Mouse (Mus musculus): ENCODE measurements around the gene Hdac7. TPM values are rescaled to one million over a fixed set of nuclear protein-coding genes. Genes with fewer than 3 reads are reported as not detected.
A peak's percentile ranks its signal among the peaks of the same experiment; 100 is the strongest.

Gene Hdac7
- polyA plus RNA-seq, 1 experiment from 2014 or later, result 5.3 TPM

GRCm38 (mm10) chr15:97868985-97869384 is 24.7 kb upstream of the Hdac7 start:
- no peak overlapping the region for H3K4me3 ChIP-seq (ENCODE audit: low read depth, low read length)
- H3K4me1 ChIP-seq (ENCODE audit: insufficient read depth), result no peaks in the 10 kb centered on the region
- H3K4me2 ChIP-seq (ENCODE audit: low read depth, low read length), result no peak overlapping the region
- no peak for DNase-seq
- no peaks in the 10 kb centered on the region for H3K27me3 ChIP-seq (ENCODE audit: insufficient read depth, low read length)
- no peak for ATAC-seq
- H3K36me3 ChIP-seq (replicated peaks; ENCODE audit: insufficient read depth, low read length), result no peaks in the 10 kb centered on the region
- TF ChIP-seq CTCF (IDR thresholded peaks at IDR 0.05; ENCODE audit: low read depth) (no peak), EP300 (IDR thresholded peaks at IDR 0.05; ENCODE audit: low read depth) (no peak)
- H3K9me3 ChIP-seq (ENCODE audit: low read length), result peaks cover 3% of the 10 kb centered on the region; the same call in 1 of the 2 replicates
- H3K27ac ChIP-seq (ENCODE audit: low read depth), result no peak overlapping the region
- 57% methylated on average over 6 of the region's 6 CpGs for WGBS (ENCODE audit: insufficient replicate concordance)
- no peak overlapping the region for H3K9ac ChIP-seq (replicated peaks)

- Histone ChIP-seq H3K27ac (ENCODE audit: low read depth) (no peak overlapping the region), H3K4me3 (ENCODE audit: low read depth, low read length) (no peak overlapping the region), H3K4me2 (ENCODE audit: low read depth, low read length) (no peak overlapping the region), H3K36me3 (replicated peaks; ENCODE audit: insufficient read depth, low read length) (no peaks in the 10 kb centered on the region), H3K27me3 (ENCODE audit: insufficient read depth, low read length) (no peaks in the 10 kb centered on the region), H3K4me1 (ENCODE audit: insufficient read depth) (no peaks in the 10 kb centered on the region), H3K9me3 (ENCODE audit: low read length) (peaks cover 3% of the 10 kb centered on the region; the same call in 1 of the 2 replicates), H3K9ac (replicated peaks) (no peak overlapping the region)
- TF ChIP-seq CTCF (IDR thresholded peaks at IDR 0.05; ENCODE audit: low read depth), result peak; percentile 58
- no peak for TF ChIP-seq EP300 (IDR thresholded peaks at IDR 0.05; ENCODE audit: low read depth)
- WGBS (ENCODE audit: insufficient replicate concordance), result 90% methylated on average over 2 of the region's 2 CpGs
- DNase-seq (no peak), ATAC-seq (no peak)
Measured at GRCm38 (mm10) chr15:97865988-97866387, 21.7 kb upstream of the Hdac7 start.

GRCm38 (mm10) chr15:97865175-97865574 is 20.9 kb upstream of the Hdac7 start:
- WGBS (ENCODE audit: insufficient replicate concordance), result 34% methylated on average over 6 of the region's 6 CpGs
- TF ChIP-seq EP300 (IDR thresholded peaks at IDR 0.05; ENCODE audit: low read depth), result peak; percentile 47; the same call in 1 of the 2 replicates
- no peak for TF ChIP-seq CTCF (IDR thresholded peaks at IDR 0.05; ENCODE audit: low read depth)
- DNase-seq (no peak), ATAC-seq (peak; percentile 41; the same call in 1 of the 2 replicates)
- H3K36me3 ChIP-seq (replicated peaks; ENCODE audit: insufficient read depth, low read length), result no peaks in the 10 kb centered on the region
- no peaks in the 10 kb centered on the region for H3K27me3 ChIP-seq (ENCODE audit: insufficient read depth, low read length)
- no peak overlapping the region for H3K4me2 ChIP-seq (ENCODE audit: low read depth, low read length)
- H3K9me3 ChIP-seq (ENCODE audit: low read length), result peaks cover 3% of the 10 kb centered on the region; the same call in 1 of the 2 replicates
- H3K4me1 ChIP-seq (ENCODE audit: insufficient read depth), result no peaks in the 10 kb centered on the region
- no peak overlapping the region for H3K27ac ChIP-seq (ENCODE audit: low read depth)
- H3K4me3 ChIP-seq (ENCODE audit: low read depth, low read length), result no peak overlapping the region
- no peak overlapping the region for H3K9ac ChIP-seq (replicated peaks)

- H3K27ac ChIP-seq (ENCODE audit: low read depth), result no peak overlapping the region
- no peaks in the 10 kb centered on the region for H3K36me3 ChIP-seq (replicated peaks; ENCODE audit: insufficient read depth, low read length)
- TF ChIP-seq EP300 (IDR thresholded peaks at IDR 0.05; ENCODE audit: low read depth), result no peak
- TF ChIP-seq CTCF (IDR thresholded peaks at IDR 0.05; ENCODE audit: low read depth), result no peak
- WGBS (ENCODE audit: insufficient replicate concordance), result 71% methylated on average over 8 of the region's 8 CpGs
- peaks cover 3% of the 10 kb centered on the region; the same call in 1 of the 2 replicates for H3K9me3 ChIP-seq (ENCODE audit: low read length)
- no peaks in the 10 kb centered on the region for H3K4me1 ChIP-seq (ENCODE audit: insufficient read depth)
- H3K4me3 ChIP-seq (ENCODE audit: low read depth, low read length), result no peak overlapping the region
- H3K27me3 ChIP-seq (ENCODE audit: insufficient read depth, low read length), result no peaks in the 10 kb centered on the region
- no peak; the same call in 1 of the 2 replicates for ATAC-seq
- no peak overlapping the region for H3K4me2 ChIP-seq (ENCODE audit: low read depth, low read length)
- no peak overlapping the region for H3K9ac ChIP-seq (replicated peaks)
- DNase-seq, result no peak
Measured at GRCm38 (mm10) chr15:97864361-97865045, 20.2 kb upstream of the Hdac7 start.

GRCm38 (mm10) chr15:97863494-97863881 is 19.2 kb upstream of the Hdac7 start:
- no peaks in the 10 kb centered on the region for H3K36me3 ChIP-seq (replicated peaks; ENCODE audit: insufficient read depth, low read length)
- no peak overlapping the region for H3K27ac ChIP-seq (ENCODE audit: low read depth)
- DNase-seq (no peak), ATAC-seq (no peak)
- WGBS (ENCODE audit: insufficient replicate concordance), result 82% methylated on average over 18 of the region's 18 CpGs
- H3K4me1 ChIP-seq (ENCODE audit: insufficient read depth), result no peaks in the 10 kb centered on the region
- no peaks in the 10 kb centered on the region for H3K27me3 ChIP-seq (ENCODE audit: insufficient read depth, low read length)
- H3K4me3 ChIP-seq (ENCODE audit: low read depth, low read length), result no peak overlapping the region
- no peak overlapping the region for H3K4me2 ChIP-seq (ENCODE audit: low read depth, low read length)
- no peak overlapping the region for H3K9ac ChIP-seq (replicated peaks)
- TF ChIP-seq EP300 (IDR thresholded peaks at IDR 0.05; ENCODE audit: low read depth) (no peak), CTCF (IDR thresholded peaks at IDR 0.05; ENCODE audit: low read depth) (no peak)
- H3K9me3 ChIP-seq (ENCODE audit: low read length), result peaks cover 3% of the 10 kb centered on the region; the same call in 1 of the 2 replicates

- WGBS (ENCODE audit: insufficient replicate concordance), result 49% methylated on average over 14 of the region's 14 CpGs
- TF ChIP-seq EP300 (IDR thresholded peaks at IDR 0.05; ENCODE audit: low read depth) (no peak), CTCF (IDR thresholded peaks at IDR 0.05; ENCODE audit: low read depth) (no peak)
- Histone ChIP-seq H3K4me2 (ENCODE audit: low read depth, low read length) (no peak overlapping the region), H3K9ac (replicated peaks) (no peak overlapping the region), H3K27me3 (ENCODE audit: insufficient read depth, low read length) (no peaks in the 10 kb centered on the region), H3K36me3 (replicated peaks; ENCODE audit: insufficient read depth, low read length) (no peaks in the 10 kb centered on the region), H3K9me3 (ENCODE audit: low read length) (peaks cover 3% of the 10 kb centered on the region; the same call in 1 of the 2 replicates), H3K4me1 (ENCODE audit: insufficient read depth) (no peaks in the 10 kb centered on the region), H3K4me3 (ENCODE audit: low read depth, low read length) (no peak overlapping the region), H3K27ac (ENCODE audit: low read depth) (no peak overlapping the region)
- DNase-seq (no peak), ATAC-seq (no peak)
Measured at GRCm38 (mm10) chr15:97862881-97863493, 18.7 kb upstream of the Hdac7 start.

Data from liver, postnatal 0 days (tissue).